Mouse (Mus musculus) G1E (cell line): ENCODE data around the gene Apbb2.

Experiments
- CTCF ChIP-seq: IDR thresholded peaks from 2 replicates; pipeline ENCODE4 v1.5.1; 2012; ENCODE audit warnings: low read depth, low read length, inconsistent platforms, mixed read lengths
- GATA1 ChIP-seq: IDR thresholded peaks from 2 replicates; pipeline ENCODE4 v1.6.1; 2012; ENCODE audit warnings: borderline replicate concordance, low read length, inconsistent platforms, mixed read lengths

- TF ChIP-seq GATA1 (no peak), CTCF (no peak)
These were observed 12.9 kb downstream of the Apbb2 start for GRCm38 (mm10) chr5:66605636-66606035.
